Mouse (Mus musculus): ENCODE results near the gene Med27. TPM values are rescaled to one million over a fixed set of nuclear protein-coding genes. Genes with fewer than 3 reads are reported as not detected.

Gene Med27
- total and polyA plus RNA-seq, 3 experiments, result 32.1 to 36.2 (median 33.6) TPM

GRCm38 (mm10) chr2:29404931-29405330, 58.3 kb downstream of the Med27 start:
- dilution Hi-C loops (cut with MboI; ENCODE audit: extremely low pct_ligation_motif_present, extremely low pct_unique_long_range_greater_than_20kb, low sequenced_read_pairs) (no loop called here), in situ Hi-C loops (cut with MboI; ENCODE audit: low pct_ligation_motif_present, low pct_unique_long_range_greater_than_20kb, low sequenced_read_pairs) (no loop called here)
- no peak for DNase-seq (ENCODE audit: extremely low read depth)
- Histone ChIP-seq H3K79me2 (replicated peaks; ENCODE audit: control insufficient read depth, extremely low read depth, insufficient read depth, poor library complexity, severe bottlenecking) (no peaks in the 10 kb centered on the region), H3K4me2 (ENCODE audit: insufficient read depth, low read depth, poor library complexity, severe bottlenecking) (no peak overlapping the region), H3K36me3 (replicated peaks in 1 of 2; ENCODE audit: control insufficient read depth in 1 of 2, insufficient read depth in 1 of 2, low read length in 1 of 2) (peaks cover 0 to 11% of the 10 kb centered on the region in 2 experiments), H3K27me3 (replicated peaks) (no peaks in the 10 kb centered on the region), H3K9ac (ENCODE audit: insufficient read depth, low read depth) (no peak overlapping the region), H3K4me3 (replicated peaks in 1 of 3; ENCODE audit: low read depth in 2 of 3, low read length in 2 of 3, poor library complexity in 1 of 3) (no peak overlapping the region), H3K27ac (ENCODE audit: insufficient read depth, low read depth) (no peak overlapping the region), H3K9me3 (replicated peaks; ENCODE audit: low read length) (no peaks in the 10 kb centered on the region), H3K4me1 (ENCODE audit: control insufficient read depth in 1 of 2, insufficient read depth in 2 of 2) (peaks cover 3 to 22% of the 10 kb centered on the region in 2 experiments; a peak in 3 of 4 replicates)
- TF ChIP-seq GABPA (IDR thresholded peaks at IDR 0.05; ENCODE audit: insufficient replicate concordance, low read depth, low read length) (no peak), MAZ (IDR thresholded peaks at IDR 0.05; ENCODE audit: low read depth, low read length) (no peak), BHLHE40 (IDR thresholded peaks at IDR 0.05; ENCODE audit: low read depth, low read length) (no peak), EP300 (IDR thresholded peaks at IDR 0.05; ENCODE audit: low read length) (no peak), IRF4 (IDR thresholded peaks at IDR 0.05; ENCODE audit: low read depth, low read length) (no peak), E2F4 (IDR thresholded peaks at IDR 0.05; ENCODE audit: insufficient replicate concordance, low read depth, low read length) (no peak)

GRCm38 (mm10) chr2:29405848-29406247, 59.2 kb downstream of the Med27 start:
- no peak for DNase-seq (ENCODE audit: extremely low read depth)
- dilution Hi-C loops (cut with MboI; ENCODE audit: extremely low pct_ligation_motif_present, extremely low pct_unique_long_range_greater_than_20kb, low sequenced_read_pairs) (no loop called here), in situ Hi-C loops (cut with MboI; ENCODE audit: low pct_ligation_motif_present, low pct_unique_long_range_greater_than_20kb, low sequenced_read_pairs) (no loop called here)
- no peak overlapping the region for H3K4me3 ChIP-seq (replicated peaks in 1 of 3; ENCODE audit: low read depth in 2 of 3, low read length in 2 of 3, poor library complexity in 1 of 3)
- peaks cover 0 to 10% of the 10 kb centered on the region in 2 experiments for H3K36me3 ChIP-seq (replicated peaks in 1 of 2; ENCODE audit: control insufficient read depth in 1 of 2, insufficient read depth in 1 of 2, low read length in 1 of 2)
- peaks cover 3 to 22% of the 10 kb centered on the region in 2 experiments; a peak in 3 of 4 replicates for H3K4me1 ChIP-seq (ENCODE audit: control insufficient read depth in 1 of 2, insufficient read depth in 2 of 2)
- no peak overlapping the region for H3K9ac ChIP-seq (ENCODE audit: insufficient read depth, low read depth)
- no peak overlapping the region for H3K4me2 ChIP-seq (ENCODE audit: insufficient read depth, low read depth, poor library complexity, severe bottlenecking)
- H3K9me3 ChIP-seq (replicated peaks; ENCODE audit: low read length), result no peaks in the 10 kb centered on the region
- no peak overlapping the region for H3K27ac ChIP-seq (ENCODE audit: insufficient read depth, low read depth)
- no peak for TF ChIP-seq ZMIZ1 (IDR thresholded peaks at IDR 0.05; ENCODE audit: low read depth, low read length)
- no peak for TF ChIP-seq USF1 (IDR thresholded peaks at IDR 0.05; ENCODE audit: low read depth, low read length)
- no peak for TF ChIP-seq HCFC1 (IDR thresholded peaks at IDR 0.05; ENCODE audit: low read depth, low read length)
- TF ChIP-seq ZC3H11A (IDR thresholded peaks at IDR 0.05; ENCODE audit: low read depth, low read length), result no peak
- TF ChIP-seq IRF4 (IDR thresholded peaks at IDR 0.05; ENCODE audit: low read depth, low read length), result no peak
- no peak for TF ChIP-seq CHD1 (IDR thresholded peaks at IDR 0.05; ENCODE audit: low read depth, low read length)
- no peak for TF ChIP-seq RAD21 (IDR thresholded peaks at IDR 0.05; ENCODE audit: low read depth, low read length)
- TF ChIP-seq MAFK (IDR thresholded peaks at IDR 0.05; ENCODE audit: insufficient replicate concordance, low read length), result no peak
- no peak for TF ChIP-seq ELF1 (IDR thresholded peaks at IDR 0.05; ENCODE audit: low read depth, low read length)
- TF ChIP-seq SMC3 (IDR thresholded peaks at IDR 0.05; ENCODE audit: low read depth, low read length), result no peak
- no peak for TF ChIP-seq USF2 (conservative IDR thresholded peaks at IDR 0.05; ENCODE audit: low read depth, low read length)
- no peak for TF ChIP-seq MXI1 (IDR thresholded peaks at IDR 0.05; ENCODE audit: low read depth, low read length)
- TF ChIP-seq MYC (IDR thresholded peaks at IDR 0.05; ENCODE audit: low read depth, low read length), result no peak
- no peaks in the 10 kb centered on the region for H3K27me3 ChIP-seq (replicated peaks)
- H3K79me2 ChIP-seq (replicated peaks; ENCODE audit: control insufficient read depth, extremely low read depth, insufficient read depth, poor library complexity, severe bottlenecking), result no peaks in the 10 kb centered on the region

Data from CH12.LX (cell line).